Mouse (Mus musculus): ENCODE measurements at regions not wholly inside any gene's neighbourhood (a gene's known extent, or its start where the extent isn't known, plus 50 kb on each side); places are given as distances from the start of the nearest gene placed in this dataset.

DNA sequence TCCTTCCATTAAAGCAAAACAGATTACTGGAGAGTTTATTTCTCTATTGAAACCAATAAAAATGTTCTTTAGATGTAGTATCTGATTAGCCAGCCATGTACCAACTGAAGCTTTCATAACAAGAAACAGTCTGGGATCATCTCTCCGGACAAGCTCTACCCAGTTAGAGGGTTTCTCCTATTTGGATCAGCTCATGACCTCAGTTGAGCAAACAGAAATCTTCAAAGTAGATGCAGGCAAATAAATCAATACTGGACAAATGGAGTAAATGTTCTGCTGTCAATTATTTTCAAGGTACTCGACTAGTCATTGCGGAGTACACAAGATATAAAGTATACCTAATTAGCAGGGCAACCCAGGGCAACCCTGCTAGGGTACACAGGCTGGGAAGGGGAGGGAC is 67.4 kb downstream of the Avpr1a start:
- no peak overlapping the region for H3K9ac ChIP-seq (ENCODE audit: low read depth, low read length)
- no peaks in the 10 kb centered on the region for H3K4me1 ChIP-seq (ENCODE audit: control insufficient read depth, insufficient read depth, low read length)
- H3K36me3 ChIP-seq (ENCODE audit: control insufficient read depth, insufficient read depth, low read length), result no peaks in the 10 kb centered on the region
- WGBS, result 88% methylated on average over 3 of the region's 3 CpGs
- H3K27me3 ChIP-seq (ENCODE audit: control insufficient read depth, insufficient read depth, low read length), result no peaks in the 10 kb centered on the region
- H3K4me3 ChIP-seq (ENCODE audit: low read length), result no peak overlapping the region
- H3K27ac ChIP-seq (ENCODE audit: low read depth, low read length), result no peak overlapping the region
- peaks cover 8% of the 10 kb centered on the region; the same call in 1 of the 2 replicates for H3K9me3 ChIP-seq (ENCODE audit: control insufficient read depth, low read length)
- no peak overlapping the region for H3K4me2 ChIP-seq (replicated peaks; ENCODE audit: low read depth, low read length)
- ATAC-seq (ENCODE audit: low FRiP score, low TSS enrichment), result no peak

- H3K4me3 ChIP-seq (ENCODE audit: low read length), result no peak overlapping the region
- 88% methylated on average over 4 of the region's 4 CpGs for WGBS
- no peaks in the 10 kb centered on the region for H3K9me3 ChIP-seq (ENCODE audit: control insufficient read depth, low read length)
- no peak overlapping the region for H3K4me2 ChIP-seq (replicated peaks; ENCODE audit: low read depth, low read length)
- H3K9ac ChIP-seq (ENCODE audit: low read depth, low read length), result no peak overlapping the region
- ATAC-seq (ENCODE audit: low FRiP score, low TSS enrichment), result no peak
- no peaks in the 10 kb centered on the region for H3K4me1 ChIP-seq (ENCODE audit: control insufficient read depth, insufficient read depth, low read length)
- H3K36me3 ChIP-seq (ENCODE audit: control insufficient read depth, insufficient read depth, low read length), result no peaks in the 10 kb centered on the region
- H3K27me3 ChIP-seq (ENCODE audit: control insufficient read depth, insufficient read depth, low read length), result no peaks in the 10 kb centered on the region
- H3K27ac ChIP-seq (ENCODE audit: low read depth, low read length), result no peak overlapping the region
Observed at GRCm38 (mm10) chr10:122519274-122519790, 71.0 kb downstream of the Avpr1a start.

DNA sequence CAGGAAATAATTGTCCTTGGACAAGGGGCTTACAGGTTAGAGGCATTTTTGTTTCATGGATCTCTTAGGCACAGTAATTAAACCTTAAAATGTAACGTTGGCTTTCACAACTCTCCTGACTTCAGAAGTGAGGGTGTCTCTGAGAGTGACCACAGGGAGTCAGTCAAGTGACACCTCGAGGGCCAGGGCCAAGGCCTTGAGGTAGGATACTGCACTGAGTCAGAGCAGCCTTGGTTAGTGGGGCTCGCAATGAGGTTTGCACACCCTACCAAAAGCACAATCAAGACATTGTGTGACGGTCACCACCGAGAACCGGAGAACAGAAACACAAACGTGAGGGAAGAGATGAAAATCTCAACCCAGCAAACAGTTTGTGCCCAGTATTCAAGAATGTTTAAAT is 71.7 kb downstream of the Avpr1a start:
- H3K4me3 ChIP-seq (ENCODE audit: low read length), result no peak overlapping the region
- H3K36me3 ChIP-seq (ENCODE audit: control insufficient read depth, insufficient read depth, low read length), result no peaks in the 10 kb centered on the region
- H3K9me3 ChIP-seq (ENCODE audit: control insufficient read depth, low read length), result no peaks in the 10 kb centered on the region
- no peak overlapping the region for H3K9ac ChIP-seq (ENCODE audit: low read depth, low read length)
- WGBS, result 83% methylated on average over 7 of the region's 7 CpGs
- H3K27ac ChIP-seq (ENCODE audit: low read depth, low read length), result no peak overlapping the region
- no peaks in the 10 kb centered on the region for H3K27me3 ChIP-seq (ENCODE audit: control insufficient read depth, insufficient read depth, low read length)
- no peak overlapping the region for H3K4me2 ChIP-seq (replicated peaks; ENCODE audit: low read depth, low read length)
- no peaks in the 10 kb centered on the region for H3K4me1 ChIP-seq (ENCODE audit: control insufficient read depth, insufficient read depth, low read length)
- ATAC-seq (ENCODE audit: low FRiP score, low TSS enrichment), result no peak

DNA sequence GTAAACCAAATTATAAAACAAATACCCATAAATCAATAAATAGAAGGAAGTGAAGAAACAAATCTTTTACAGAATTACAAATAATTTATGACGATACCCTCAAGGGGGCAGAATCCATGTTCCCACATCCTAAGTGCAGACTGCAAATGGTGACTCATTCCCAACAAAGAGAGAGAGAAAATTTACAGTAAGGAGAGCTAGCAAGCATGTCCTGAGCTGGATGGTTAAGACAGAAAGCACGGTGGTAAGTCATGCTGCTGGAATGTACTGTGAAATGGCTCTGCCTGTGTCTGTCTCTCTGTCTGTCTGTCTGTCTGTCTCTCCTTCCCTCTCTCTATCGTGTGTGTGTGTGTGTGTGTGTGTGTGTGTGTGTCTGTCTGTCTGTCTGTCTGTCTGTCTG is 74.3 kb downstream of the Avpr1a start:
- WGBS, result 56% methylated on average over 3 of the region's 3 CpGs
- Histone ChIP-seq H3K9me3 (ENCODE audit: control insufficient read depth, low read length) (no peaks in the 10 kb centered on the region), H3K36me3 (ENCODE audit: control insufficient read depth, insufficient read depth, low read length) (no peaks in the 10 kb centered on the region), H3K9ac (ENCODE audit: low read depth, low read length) (no peak overlapping the region), H3K4me1 (ENCODE audit: control insufficient read depth, insufficient read depth, low read length) (no peaks in the 10 kb centered on the region), H3K27ac (ENCODE audit: low read depth, low read length) (no peak overlapping the region), H3K27me3 (ENCODE audit: control insufficient read depth, insufficient read depth, low read length) (no peaks in the 10 kb centered on the region), H3K4me2 (replicated peaks; ENCODE audit: low read depth, low read length) (no peak overlapping the region), H3K4me3 (ENCODE audit: low read length) (no peak overlapping the region)
- no peak for ATAC-seq (ENCODE audit: low FRiP score, low TSS enrichment)

DNA sequence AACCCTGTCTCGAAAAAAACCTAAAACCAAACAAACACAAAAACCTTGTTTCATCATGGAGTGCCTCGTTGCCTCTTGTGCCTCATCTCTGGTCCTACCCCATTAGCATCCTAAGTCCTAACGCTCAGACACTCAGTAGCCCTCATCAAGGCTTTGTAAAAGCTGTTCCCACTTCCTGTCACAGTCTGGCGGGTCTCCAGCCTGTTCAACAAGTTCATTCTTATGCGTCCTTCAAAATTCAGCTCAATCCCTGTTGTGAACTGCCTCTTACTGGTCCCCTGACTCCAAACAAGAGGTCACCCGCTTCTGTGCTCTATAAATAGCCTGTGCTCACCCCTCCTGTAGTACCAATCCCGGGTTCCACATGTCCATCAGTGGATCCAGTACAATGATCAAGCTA is 77.1 kb downstream of the Avpr1a start:
- Histone ChIP-seq H3K36me3 (ENCODE audit: control insufficient read depth, insufficient read depth, low read length) (no peaks in the 10 kb centered on the region), H3K9ac (ENCODE audit: low read depth, low read length) (no peak overlapping the region), H3K9me3 (ENCODE audit: control insufficient read depth, low read length) (no peaks in the 10 kb centered on the region), H3K4me3 (ENCODE audit: low read length) (no peak overlapping the region), H3K4me2 (replicated peaks; ENCODE audit: low read depth, low read length) (no peak overlapping the region), H3K27ac (ENCODE audit: low read depth, low read length) (no peak overlapping the region), H3K4me1 (ENCODE audit: control insufficient read depth, insufficient read depth, low read length) (no peaks in the 10 kb centered on the region), H3K27me3 (ENCODE audit: control insufficient read depth, insufficient read depth, low read length) (no peaks in the 10 kb centered on the region)
- 66% methylated on average over 7 of the region's 7 CpGs for WGBS
- no peak for ATAC-seq (ENCODE audit: low FRiP score, low TSS enrichment)

DNA sequence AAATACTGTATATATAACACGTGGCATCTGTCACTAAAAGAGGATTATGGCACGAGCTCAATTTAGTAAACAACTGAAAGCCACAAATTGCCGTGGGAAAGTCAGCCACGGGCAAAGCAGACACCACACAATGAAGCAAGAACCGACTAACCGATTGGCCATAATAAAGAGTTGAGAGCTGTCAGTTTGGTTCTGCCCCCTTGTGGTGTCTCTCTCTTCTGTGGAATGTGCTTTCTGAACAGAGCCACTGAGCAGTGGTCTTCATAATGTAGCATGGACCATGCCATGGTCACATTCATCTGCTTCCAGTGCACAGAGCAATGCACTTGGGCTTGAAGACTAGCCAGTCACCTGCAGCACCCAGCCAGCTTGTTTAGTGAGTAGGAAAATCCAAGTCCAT is 77.5 kb downstream of the Avpr1a start:
- Histone ChIP-seq H3K9me3 (ENCODE audit: control insufficient read depth, low read length) (no peaks in the 10 kb centered on the region), H3K4me2 (replicated peaks; ENCODE audit: low read depth, low read length) (no peak overlapping the region), H3K27ac (ENCODE audit: low read depth, low read length) (no peak overlapping the region), H3K4me1 (ENCODE audit: control insufficient read depth, insufficient read depth, low read length) (no peaks in the 10 kb centered on the region), H3K27me3 (ENCODE audit: control insufficient read depth, insufficient read depth, low read length) (no peaks in the 10 kb centered on the region), H3K4me3 (ENCODE audit: low read length) (no peak overlapping the region), H3K9ac (ENCODE audit: low read depth, low read length) (no peak overlapping the region), H3K36me3 (ENCODE audit: control insufficient read depth, insufficient read depth, low read length) (no peaks in the 10 kb centered on the region)
- whole genome bisulfite sequencing, result 90% methylated on average over 6 of the region's 6 CpGs
- ATAC-seq (ENCODE audit: low FRiP score, low TSS enrichment), result no peak

- H3K4me3 ChIP-seq (ENCODE audit: low read length), result no peak overlapping the region
- 89% methylated on average over 10 of the region's 10 CpGs for WGBS
- no peaks in the 10 kb centered on the region for H3K36me3 ChIP-seq (ENCODE audit: control insufficient read depth, insufficient read depth, low read length)
- ATAC-seq (ENCODE audit: low FRiP score, low TSS enrichment), result no peak
- no peak overlapping the region for H3K9ac ChIP-seq (ENCODE audit: low read depth, low read length)
- H3K27ac ChIP-seq (ENCODE audit: low read depth, low read length), result no peak overlapping the region
- H3K4me1 ChIP-seq (ENCODE audit: control insufficient read depth, insufficient read depth, low read length), result no peaks in the 10 kb centered on the region
- no peaks in the 10 kb centered on the region for H3K9me3 ChIP-seq (ENCODE audit: control insufficient read depth, low read length)
- no peak overlapping the region for H3K4me2 ChIP-seq (replicated peaks; ENCODE audit: low read depth, low read length)
- H3K27me3 ChIP-seq (ENCODE audit: control insufficient read depth, insufficient read depth, low read length), result no peaks in the 10 kb centered on the region
Observed at GRCm38 (mm10) chr10:122528222-122528621, 79.9 kb downstream of the Avpr1a start.

DNA sequence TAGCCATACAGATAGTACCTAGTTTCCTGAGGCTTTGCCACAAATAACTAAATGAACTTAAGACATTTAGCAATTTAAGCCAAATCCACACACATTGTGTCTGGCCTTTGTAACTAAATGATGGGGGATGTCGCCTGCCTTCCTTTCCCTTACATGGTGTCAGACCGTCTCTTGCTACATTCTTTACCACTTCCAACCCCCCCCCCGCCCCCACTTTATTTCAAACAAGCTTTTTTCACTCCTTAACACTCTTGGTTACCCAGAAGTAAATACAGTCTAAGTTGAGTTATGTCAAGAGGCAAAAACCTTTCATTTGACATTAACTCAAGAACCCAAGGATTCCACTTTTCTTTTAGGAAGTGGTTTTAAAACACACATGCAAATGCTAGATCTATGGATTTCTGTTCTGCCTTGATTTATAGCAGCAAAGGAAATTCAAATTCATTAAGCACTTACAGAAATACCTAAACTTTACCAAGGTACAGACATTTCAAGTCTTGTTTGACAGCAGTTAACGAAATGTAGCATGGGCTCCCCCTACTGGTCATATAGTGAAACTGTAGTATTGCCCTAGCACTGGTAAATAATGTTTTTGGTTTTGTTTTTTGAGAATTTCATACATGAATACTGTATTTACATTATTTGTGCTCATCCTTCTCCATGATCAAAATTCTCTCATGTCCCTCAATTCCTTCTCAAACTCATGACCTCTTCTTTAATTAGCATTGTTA is 80.8 kb downstream of the Avpr1a start:
- Histone ChIP-seq H3K27me3 (ENCODE audit: control insufficient read depth, insufficient read depth, low read length) (no peaks in the 10 kb centered on the region), H3K27ac (ENCODE audit: low read depth, low read length) (no peak overlapping the region), H3K9me3 (ENCODE audit: control insufficient read depth, low read length) (no peaks in the 10 kb centered on the region), H3K4me1 (ENCODE audit: control insufficient read depth, insufficient read depth, low read length) (no peaks in the 10 kb centered on the region), H3K4me2 (replicated peaks; ENCODE audit: low read depth, low read length) (no peak overlapping the region), H3K9ac (ENCODE audit: low read depth, low read length) (no peak overlapping the region), H3K36me3 (ENCODE audit: control insufficient read depth, insufficient read depth, low read length) (no peaks in the 10 kb centered on the region), H3K4me3 (ENCODE audit: low read length) (no peak overlapping the region)
- peak; percentile 69; the same call in 1 of the 2 replicates for ATAC-seq (ENCODE audit: low FRiP score, low TSS enrichment)
- WGBS, result 38% methylated on average over 4 of the region's 4 CpGs

GRCm38 (mm10) chr10:122534714-122535113 is 86.4 kb downstream of the Avpr1a start:
- WGBS, result 84% methylated on average over 5 of the region's 5 CpGs
- ATAC-seq (ENCODE audit: low FRiP score, low TSS enrichment), result no peak
- Histone ChIP-seq H3K4me3 (ENCODE audit: low read length) (no peak overlapping the region), H3K4me1 (ENCODE audit: control insufficient read depth, insufficient read depth, low read length) (no peaks in the 10 kb centered on the region), H3K9ac (ENCODE audit: low read depth, low read length) (no peak overlapping the region), H3K9me3 (ENCODE audit: control insufficient read depth, low read length) (no peaks in the 10 kb centered on the region), H3K27me3 (ENCODE audit: control insufficient read depth, insufficient read depth, low read length) (no peaks in the 10 kb centered on the region), H3K27ac (ENCODE audit: low read depth, low read length) (no peak overlapping the region), H3K36me3 (ENCODE audit: control insufficient read depth, insufficient read depth, low read length) (no peaks in the 10 kb centered on the region), H3K4me2 (replicated peaks; ENCODE audit: low read depth, low read length) (no peak overlapping the region)

Measured in kidney, embryonic 14.5 days (tissue).